Mouse (Mus musculus) hindbrain, embryonic 11.5 days (tissue): ENCODE data around the gene Sema5b. TPM values are rescaled to one million over a fixed set of nuclear protein-coding genes. Genes with fewer than 3 reads are reported as not detected.

Experiments used
- ATAC-seq: fragments of 200-750 bp; cut with Nextera tagmentation; 2 replicates; pipeline ENCODE4 v1.8.0; 2017; ENCODE audit warnings: mild to moderate bottlenecking, moderate TSS enrichment, moderate library complexity; ENCODE audit not compliant: low FRiP score
- DNase-seq: peaks from one replicate; pipeline ENCODE4 v3.0.0-alpha.2; 2015; ENCODE audit warnings: low spot score
- H3K27ac ChIP-seq: fragments of 300-500 bp; sonication (generic); 2 replicates; pipeline ENCODE4 v1.5.1; 2014; ENCODE audit warnings: mild to moderate bottlenecking, low read depth, low read length
- H3K27me3 ChIP-seq: fragments of 300-500 bp; sonication (generic); 2 replicates; pipeline ENCODE4 v1.6.1; 2014; ENCODE audit warnings: mild to moderate bottlenecking, low read length, moderate library complexity, mixed read lengths; ENCODE audit not compliant: control insufficient read depth, insufficient read depth
- H3K36me3 ChIP-seq: fragments of 300-500 bp; sonication (generic); 2 replicates; pipeline ENCODE4 v1.6.1; 2014; ENCODE audit warnings: mild to moderate bottlenecking, low read length, moderate library complexity, mixed read lengths; ENCODE audit not compliant: control insufficient read depth, insufficient read depth
- H3K4me1 ChIP-seq: fragments of 300-500 bp; sonication (generic); replicated peaks from 2 replicates; pipeline ENCODE4 v1.6.1; 2014; ENCODE audit warnings: low read length, mixed read lengths; ENCODE audit not compliant: control insufficient read depth, insufficient read depth
- H3K4me2 ChIP-seq: fragments of 300-500 bp; sonication (generic); replicated peaks from 2 replicates; pipeline ENCODE4 v1.6.1; 2014; ENCODE audit warnings: mild to moderate bottlenecking, low read depth, low read length
- H3K4me3 ChIP-seq: fragments of 300-500 bp; sonication (generic); 2 replicates; pipeline ENCODE4 v1.5.1; 2014; ENCODE audit warnings: low read depth, low read length
- H3K9ac ChIP-seq: fragments of 300-500 bp; sonication (generic); 2 replicates; pipeline ENCODE4 v1.6.1; 2014; ENCODE audit warnings: low read depth, low read length
- H3K9me3 ChIP-seq: fragments of 300-500 bp; sonication (generic); 2 replicates; pipeline ENCODE4 v1.6.1; 2016; ENCODE audit warnings: low read length; ENCODE audit not compliant: control insufficient read depth
- WGBS: fragments of 180-500 bp; shearing (Covaris S2); extraction: QIAGEN DNeasy Blood & Tissue Kit; methylation state at CpG from one replicate; pipeline ENCODE4 v1.1.7; 2014; 5-methylcytosine and 5-hydroxymethylcytosine counted together
- polyA plus RNA-seq: library from polyadenylated mRNA; unstranded; fragments of >200 nt; fragmentation: Nextera tagmentation; extraction: Ambion mirVana; gene quantifications from 2 replicates; pipeline ENCODE4 v1.2.1, GENCODE M21; 2014

Sema5b gene
- polyA plus RNA-seq, 1 experiment from 2014 or later: 30.1 TPM

DNA sequence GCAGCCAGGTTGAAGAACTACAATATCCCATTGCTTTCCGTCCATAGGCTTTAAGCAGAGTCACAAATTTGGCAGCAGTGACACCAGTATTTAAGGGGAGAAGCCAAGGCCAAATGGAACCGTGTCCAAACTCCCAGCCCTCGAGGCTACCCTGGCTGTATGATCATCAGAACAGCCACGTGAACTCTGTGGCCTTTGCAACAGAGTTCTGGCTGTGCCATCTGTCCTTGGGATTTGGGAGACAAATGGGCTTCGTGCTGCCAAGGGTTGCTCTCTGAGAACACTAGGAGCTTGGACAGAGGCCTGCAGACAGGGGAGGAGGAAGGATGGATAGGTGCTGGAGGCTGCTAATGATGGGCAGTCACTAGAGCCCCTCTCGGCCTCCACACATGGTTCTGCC, 111.3 kb downstream of the Sema5b start:
- H3K9me3 ChIP-seq: no peaks in the 10 kb centered on the region
- no peak overlapping the region for H3K27ac ChIP-seq
- DNase-seq (no peak), ATAC-seq (no peak)
- no peak overlapping the region for H3K4me2 ChIP-seq
- no peak overlapping the region for H3K9ac ChIP-seq
- H3K27me3 ChIP-seq: no peaks in the 10 kb centered on the region
- WGBS: 67% methylated on average over 6 of the region's 6 CpGs
- H3K36me3 ChIP-seq: no peaks in the 10 kb centered on the region; the same call in 1 of the 2 replicates
- H3K4me1 ChIP-seq: no peaks in the 10 kb centered on the region
- no peak overlapping the region for H3K4me3 ChIP-seq

DNA sequence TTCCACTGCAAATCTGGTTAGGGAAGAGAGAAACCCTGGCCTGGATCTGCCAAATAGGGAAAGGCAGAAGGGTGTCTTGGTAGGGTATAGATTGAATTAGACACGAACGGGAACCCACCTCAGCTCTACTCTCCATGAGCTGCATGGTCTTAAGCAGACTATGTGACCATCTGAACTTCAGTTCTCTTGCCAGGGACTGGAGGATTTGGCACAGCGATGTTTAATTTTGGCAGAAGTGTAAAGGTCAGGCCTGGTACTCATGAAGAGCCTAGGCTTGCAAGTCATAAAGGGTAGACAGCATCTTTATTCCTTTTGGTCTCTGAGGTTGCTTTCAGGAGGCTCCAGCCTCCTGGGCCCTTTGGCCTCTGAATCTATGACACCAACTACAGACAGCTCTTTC, 111.8 kb downstream of the Sema5b start:
- H3K27ac ChIP-seq: no peak overlapping the region
- no peaks in the 10 kb centered on the region for H3K27me3 ChIP-seq
- H3K36me3 ChIP-seq: no peaks in the 10 kb centered on the region
- no peak overlapping the region for H3K4me2 ChIP-seq
- WGBS: 92% methylated on average over 3 of the region's 3 CpGs
- H3K9me3 ChIP-seq: no peaks in the 10 kb centered on the region
- no peak for ATAC-seq
- H3K4me3 ChIP-seq: no peak overlapping the region
- H3K4me1 ChIP-seq: no peaks in the 10 kb centered on the region
- H3K9ac ChIP-seq: no peak overlapping the region
- DNase-seq: no peak

GRCm38 (mm10) chr16:35653951-35654350, 113.0 kb downstream of the Sema5b start:
- Histone ChIP-seq H3K9me3 (no peaks in the 10 kb centered on the region), H3K27me3 (no peaks in the 10 kb centered on the region), H3K4me2 (no peak overlapping the region), H3K36me3 (no peaks in the 10 kb centered on the region), H3K4me1 (no peaks in the 10 kb centered on the region), H3K27ac (no peak overlapping the region), H3K9ac (no peak overlapping the region), H3K4me3 (no peak overlapping the region)
- DNase-seq (no peak), ATAC-seq (no peak)
- 90% methylated on average over 5 of the region's 5 CpGs for WGBS

GRCm38 (mm10) chr16:35660222-35660621, 119.3 kb downstream of the Sema5b start:
- peaks cover 4% of the 10 kb centered on the region; the same call in 1 of the 2 replicates for H3K27me3 ChIP-seq
- WGBS: 22% methylated on average over 36 of the region's 36 CpGs
- ATAC-seq: no peak
- H3K9ac ChIP-seq: no peak overlapping the region
- H3K4me1 ChIP-seq: no peaks in the 10 kb centered on the region
- peak; percentile 23 for DNase-seq
- H3K27ac ChIP-seq: no peak overlapping the region
- peak overlapping the region; percentile 25 for H3K4me2 ChIP-seq
- peak overlapping the region; percentile 4; the same call in 1 of the 2 replicates for H3K4me3 ChIP-seq
- H3K36me3 ChIP-seq: peaks cover 18% of the 10 kb centered on the region
- H3K9me3 ChIP-seq: no peaks in the 10 kb centered on the region

DNA sequence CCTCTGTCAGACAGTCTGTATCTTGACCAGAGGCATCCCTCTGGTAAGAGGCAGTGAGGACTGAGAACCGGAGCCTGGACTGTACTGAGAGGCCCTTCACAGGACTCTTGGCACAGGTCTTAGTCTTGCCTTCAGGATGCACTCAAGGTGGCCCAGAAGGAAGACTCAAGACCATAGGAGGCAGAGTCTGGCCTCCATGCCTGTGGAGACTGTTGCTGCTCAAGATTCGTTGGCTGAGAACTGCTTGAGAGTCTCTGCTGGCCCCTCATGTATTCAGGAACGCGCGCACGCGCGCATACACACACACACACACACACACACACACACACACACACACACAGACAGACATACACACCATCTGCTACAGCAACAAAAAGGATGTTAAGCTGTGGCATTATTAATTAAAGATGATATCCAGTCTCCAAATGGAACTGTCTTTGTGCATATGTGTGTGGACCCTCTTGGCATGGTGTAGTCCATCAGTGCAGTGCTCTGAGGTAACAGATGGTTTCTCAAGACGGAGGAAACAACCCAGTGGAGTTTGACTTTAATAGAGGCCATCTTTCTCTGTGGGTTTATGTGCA, 123.0 kb downstream of the Sema5b start:
- Histone ChIP-seq H3K9me3 (no peaks in the 10 kb centered on the region), H3K36me3 (peaks cover 18% of the 10 kb centered on the region), H3K27ac (no peak overlapping the region), H3K9ac (no peak overlapping the region), H3K4me2 (no peak overlapping the region), H3K27me3 (peaks cover 4% of the 10 kb centered on the region; the same call in 1 of the 2 replicates), H3K4me1 (no peaks in the 10 kb centered on the region), H3K4me3 (no peak overlapping the region)
- ATAC-seq (no peak), DNase-seq (no peak)
- 94% methylated on average over 9 of the region's 9 CpGs for WGBS

DNA sequence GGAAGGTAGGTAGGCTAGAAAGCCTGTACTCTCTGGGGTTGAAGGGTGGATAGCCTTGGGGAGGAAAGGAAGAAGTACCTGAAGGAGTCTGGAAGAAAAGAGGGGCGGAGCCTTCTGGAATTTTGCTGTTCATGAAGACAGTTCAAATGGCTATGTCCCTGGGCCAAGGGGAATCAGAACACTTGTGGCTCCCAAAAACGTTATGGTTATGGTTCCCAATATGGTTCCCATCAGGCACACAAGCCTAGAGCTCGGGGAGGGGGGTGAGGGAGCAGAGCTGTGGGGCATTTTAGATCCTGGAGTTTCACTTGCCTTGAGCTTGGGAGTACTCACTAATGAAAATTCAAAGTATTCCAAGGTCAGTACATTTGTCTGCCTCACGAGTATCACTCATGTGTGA, 123.9 kb downstream of the Sema5b start:
- no peak overlapping the region for H3K4me3 ChIP-seq
- H3K27me3 ChIP-seq: no peaks in the 10 kb centered on the region
- WGBS: 87% methylated on average over 4 of the region's 4 CpGs
- H3K4me2 ChIP-seq: no peak overlapping the region
- no peaks in the 10 kb centered on the region for H3K4me1 ChIP-seq
- no peak for ATAC-seq
- H3K36me3 ChIP-seq: peaks cover 18% of the 10 kb centered on the region
- H3K27ac ChIP-seq: no peak overlapping the region
- no peak overlapping the region for H3K9ac ChIP-seq
- no peak for DNase-seq
- no peaks in the 10 kb centered on the region for H3K9me3 ChIP-seq

- Histone ChIP-seq H3K27ac (no peak overlapping the region), H3K9ac (no peak overlapping the region), H3K4me3 (no peak overlapping the region), H3K9me3 (no peaks in the 10 kb centered on the region), H3K4me2 (no peak overlapping the region), H3K36me3 (no peaks in the 10 kb centered on the region), H3K4me1 (no peaks in the 10 kb centered on the region), H3K27me3 (no peaks in the 10 kb centered on the region)
- 76% methylated on average over 8 of the region's 8 CpGs for WGBS
- ATAC-seq (no peak), DNase-seq (no peak)
Observed at GRCm38 (mm10) chr16:35677511-35678113, 136.7 kb downstream of the Sema5b start.

DNA sequence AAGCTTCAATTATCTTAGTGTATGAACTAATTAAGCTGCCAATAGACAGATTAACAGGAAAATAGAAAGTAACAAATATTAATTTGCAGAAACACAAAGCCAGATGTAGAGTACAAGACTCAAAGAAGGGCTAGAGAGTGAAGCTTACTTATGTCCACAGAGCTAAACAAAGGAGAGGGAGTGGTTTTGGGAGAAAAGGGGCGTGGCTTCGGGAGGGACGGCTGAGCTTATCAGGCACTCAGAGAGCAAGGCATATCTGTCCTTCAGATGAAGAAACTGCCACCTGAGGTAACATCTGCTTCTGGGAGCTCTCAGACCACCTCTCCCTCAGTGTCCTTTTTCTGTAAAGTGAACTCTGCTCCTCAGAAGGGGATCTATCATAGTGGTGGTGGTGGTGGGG, 137.5 kb downstream of the Sema5b start:
- WGBS: 41% methylated on average over 3 of the region's 3 CpGs
- no peak overlapping the region for H3K4me2 ChIP-seq

More for the DNA sequence above, 137.5 kb downstream of the Sema5b start:
- no peak overlapping the region for H3K27ac ChIP-seq
- no peaks in the 10 kb centered on the region for H3K9me3 ChIP-seq
- ATAC-seq: no peak
- no peaks in the 10 kb centered on the region for H3K27me3 ChIP-seq
- no peak overlapping the region for H3K9ac ChIP-seq
- H3K36me3 ChIP-seq: no peaks in the 10 kb centered on the region
- no peaks in the 10 kb centered on the region for H3K4me1 ChIP-seq
- DNase-seq: no peak
- no peak overlapping the region for H3K4me3 ChIP-seq
